Mouse (Mus musculus): ENCODE measurements at regions not wholly inside any gene's neighbourhood (a gene's known extent, or its start where the extent isn't known, plus 50 kb on each side); places are given as distances from the start of the nearest gene placed in this dataset.

- TF ChIP-seq CTCF (IDR thresholded peaks at IDR 0.05; ENCODE audit: low read depth) (no peak), EP300 (IDR thresholded peaks at IDR 0.05; ENCODE audit: low read depth) (no peak)
Measured at GRCm38 (mm10) chr10:71857089-71857488, 509.5 kb downstream of the Ipmk start.
